Mouse (Mus musculus) kidney, postnatal 0 days (tissue): ENCODE data around the gene Pygm. TPM values are rescaled to one million over a fixed set of nuclear protein-coding genes. Genes with fewer than 3 reads are reported as not detected.
A peak's percentile ranks its signal among the peaks of the same experiment; 100 is the strongest.

ENCODE experiments used
- ATAC-seq: fragments of 200-750 bp; cut with Nextera tagmentation; replicated peaks from 2 replicates; pipeline ENCODE4 v1.8.0; 2017; ENCODE audit warnings: low read depth, moderate number of reproducible peaks, moderate TSS enrichment, moderate library complexity; ENCODE audit not compliant: low FRiP score
- DNase-seq: peaks from one replicate; pipeline ENCODE4 v3.0.0-alpha.2; 2016; ENCODE audit warnings: low spot score
- H3K27ac ChIP-seq: fragments of 300-500 bp; sonication (generic); 2 replicates; pipeline ENCODE4 v1.5.1; 2014; ENCODE audit warnings: mild to moderate bottlenecking
- H3K27me3 ChIP-seq: fragments of 300-500 bp; sonication (generic); 2 replicates; pipeline ENCODE4 v1.6.1; 2014; ENCODE audit warnings: low read length, mixed read lengths; ENCODE audit not compliant: insufficient read depth
- H3K36me3 ChIP-seq: fragments of 300-500 bp; sonication (generic); 2 replicates; pipeline ENCODE4 v1.6.1; 2014; ENCODE audit warnings: low read length, mixed read lengths; ENCODE audit not compliant: insufficient read depth
- H3K4me1 ChIP-seq: fragments of 300-500 bp; sonication (generic); replicated peaks from 2 replicates; pipeline ENCODE4 v1.6.1; 2014; ENCODE audit warnings: antibody characterized with exemption, low read length, mixed read lengths; ENCODE audit not compliant: insufficient read depth
- H3K4me2 ChIP-seq: fragments of 300-500 bp; sonication (generic); 2 replicates; pipeline ENCODE4 v1.6.1; 2014; ENCODE audit warnings: mild to moderate bottlenecking, low read length, moderate library complexity, mixed read lengths
- H3K4me3 ChIP-seq: fragments of 300-500 bp; sonication (generic); replicated peaks from 2 replicates; pipeline ENCODE4 v1.5.1; 2014; ENCODE audit warnings: low read depth, low read length
- H3K9ac ChIP-seq: fragments of 300-500 bp; sonication (generic); 2 replicates; pipeline ENCODE4 v1.6.1; 2014; ENCODE audit warnings: low read depth, low read length
- H3K9me3 ChIP-seq: fragments of 300-500 bp; sonication (generic); replicated peaks from 2 replicates; pipeline ENCODE4 v1.6.1; 2016; ENCODE audit warnings: low read length, inconsistent platforms, mixed read lengths
- CTCF ChIP-seq: IDR thresholded peaks from 2 replicates; pipeline ENCODE4 v1.5.1; 2016; ENCODE audit warnings: antibody characterized with exemption, low read depth, mild to moderate bottlenecking, moderate library complexity
- WGBS: fragments of 180-500 bp; shearing (Covaris S2); extraction: QIAGEN DNeasy Blood & Tissue Kit; methylation state at CpG from one replicate; pipeline ENCODE4 v1.1.7; 2014; 5-methylcytosine and 5-hydroxymethylcytosine counted together
- polyA plus RNA-seq: library from polyadenylated mRNA; unstranded; fragments of >200 nt; fragmentation: Nextera tagmentation; extraction: Ambion mirVana; gene quantifications from 2 replicates; pipeline ENCODE4 v1.2.1, GENCODE M21; 2015

The Pygm gene
- polyA plus RNA-seq, 1 experiment from 2014 or later, result 24.5 TPM

- Histone ChIP-seq H3K4me3 (no peak overlapping the region), H3K9ac (no peak overlapping the region), H3K27me3 (no peaks in the 10 kb centered on the region), H3K4me1 (peaks cover 35% of the 10 kb centered on the region), H3K9me3 (no peaks in the 10 kb centered on the region), H3K36me3 (peaks cover 13% of the 10 kb centered on the region), H3K4me2 (no peak overlapping the region), H3K27ac (no peak overlapping the region)
- ATAC-seq (no peak), DNase-seq (no peak)
- WGBS, result 94% methylated on average over 5 of the region's 5 CpGs
- no peak for TF ChIP-seq CTCF
These were observed 3.0 kb upstream of the Pygm start for GRCm38 (mm10) chr19:6381238-6381637.

- Histone ChIP-seq H3K27me3 (no peaks in the 10 kb centered on the region), H3K27ac (no peak overlapping the region), H3K36me3 (peaks cover 1% of the 10 kb centered on the region; the same call in 1 of the 2 replicates), H3K9me3 (no peaks in the 10 kb centered on the region), H3K4me1 (peaks cover 36% of the 10 kb centered on the region), H3K9ac (no peak overlapping the region), H3K4me2 (no peak overlapping the region), H3K4me3 (no peak overlapping the region)
- DNase-seq (no peak), ATAC-seq (no peak)
- WGBS, result 69% methylated on average over 4 of the region's 4 CpGs
- TF ChIP-seq CTCF, result no peak
These were observed 1.8 kb upstream of the Pygm start for GRCm38 (mm10) chr19:6382323-6382924.

- Histone ChIP-seq H3K27me3 (no peaks in the 10 kb centered on the region), H3K9ac (no peak overlapping the region), H3K4me2 (no peak overlapping the region), H3K36me3 (no peaks in the 10 kb centered on the region), H3K9me3 (no peaks in the 10 kb centered on the region), H3K27ac (peak overlapping the region; percentile 77), H3K4me1 (peaks cover 36% of the 10 kb centered on the region), H3K4me3 (no peak overlapping the region)
- DNase-seq, result no peak
- WGBS, result 25% methylated on average over 5 of the region's 5 CpGs
- TF ChIP-seq CTCF, result no peak
- no peak for ATAC-seq
These were observed 729 bp upstream of the Pygm start for GRCm38 (mm10) chr19:6383470-6383869.

DNA sequence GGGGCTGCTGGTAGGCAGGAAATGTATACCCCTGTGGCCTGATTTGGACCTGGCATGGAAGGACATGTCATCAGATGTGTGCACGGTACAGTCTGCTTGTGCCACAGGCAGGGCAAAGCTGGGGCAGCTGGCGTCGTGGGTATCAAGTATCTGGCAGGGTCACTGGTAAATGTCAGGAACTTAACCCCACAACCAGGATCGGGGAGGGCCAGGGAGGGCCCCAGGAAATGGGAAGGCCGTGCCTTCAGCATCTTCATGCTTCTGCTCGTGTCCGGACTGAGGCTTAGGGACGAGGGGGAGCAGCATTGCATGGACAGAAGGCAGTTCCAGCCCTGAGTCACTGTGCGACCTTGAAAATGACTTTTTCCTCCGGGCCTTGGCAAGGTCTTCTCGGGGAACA is 755 bp downstream of the Pygm start:
- Histone ChIP-seq H3K9me3 (no peaks in the 10 kb centered on the region), H3K27ac (peak overlapping the region; percentile 77; the same call in 1 of the 2 replicates), H3K9ac (0 out of 2 replicates have a peak overlapping the region, but pooled peaks have one; percentile 27), H3K4me2 (peak overlapping the region; percentile 44), H3K27me3 (no peaks in the 10 kb centered on the region), H3K4me1 (peaks cover 39% of the 10 kb centered on the region), H3K36me3 (no peaks in the 10 kb centered on the region), H3K4me3 (no peak overlapping the region; the same call in 1 of the 2 replicates)
- ATAC-seq (no peak), DNase-seq (no peak)
- WGBS, result 47% methylated on average over 11 of the region's 11 CpGs
- TF ChIP-seq CTCF, result no peak

- no peak overlapping the region for H3K9ac ChIP-seq
- no peaks in the 10 kb centered on the region for H3K36me3 ChIP-seq
- peak overlapping the region; percentile 44; the same call in 1 of the 2 replicates for H3K4me2 ChIP-seq
- H3K27me3 ChIP-seq, result no peaks in the 10 kb centered on the region
- TF ChIP-seq CTCF, result no peak
- no peak overlapping the region for H3K27ac ChIP-seq
- H3K4me3 ChIP-seq, result no peak overlapping the region
- H3K4me1 ChIP-seq, result peaks cover 39% of the 10 kb centered on the region
- no peaks in the 10 kb centered on the region for H3K9me3 ChIP-seq
- ATAC-seq (no peak), DNase-seq (no peak)
- WGBS, result 71% methylated on average over 5 of the region's 5 CpGs
These were observed 1.2 kb downstream of the Pygm start for GRCm38 (mm10) chr19:6385419-6385818.

DNA sequence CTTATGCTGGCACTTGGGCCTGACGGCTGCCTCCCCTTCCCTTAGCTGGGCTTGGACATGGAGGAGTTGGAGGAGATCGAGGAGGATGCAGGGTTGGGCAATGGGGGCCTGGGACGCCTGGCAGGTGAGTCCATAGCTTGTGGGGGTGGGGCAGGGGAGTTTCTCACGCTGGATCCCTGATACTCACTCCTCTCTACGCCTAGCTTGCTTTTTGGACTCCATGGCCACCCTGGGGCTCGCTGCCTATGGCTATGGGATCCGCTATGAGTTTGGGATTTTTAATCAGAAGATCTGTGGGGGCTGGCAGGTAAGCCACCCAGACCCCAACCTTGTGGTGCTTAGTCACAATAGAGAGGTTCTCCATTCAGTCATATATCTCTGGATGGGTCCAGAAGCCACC is 1.6 kb downstream of the Pygm start:
- no peak overlapping the region for H3K4me3 ChIP-seq
- no peaks in the 10 kb centered on the region for H3K36me3 ChIP-seq
- H3K4me1 ChIP-seq, result peaks cover 39% of the 10 kb centered on the region
- DNase-seq (no peak), ATAC-seq (no peak)
- WGBS, result 75% methylated on average over 7 of the region's 7 CpGs
- H3K9me3 ChIP-seq, result no peaks in the 10 kb centered on the region
- no peak overlapping the region for H3K27ac ChIP-seq
- H3K4me2 ChIP-seq, result peak overlapping the region; percentile 44; the same call in 1 of the 2 replicates
- H3K9ac ChIP-seq, result no peak overlapping the region
- H3K27me3 ChIP-seq, result no peaks in the 10 kb centered on the region
- no peak for TF ChIP-seq CTCF

- Histone ChIP-seq H3K27ac (no peak overlapping the region), H3K36me3 (no peaks in the 10 kb centered on the region), H3K4me2 (no peak overlapping the region), H3K27me3 (no peaks in the 10 kb centered on the region), H3K4me1 (peaks cover 39% of the 10 kb centered on the region), H3K9ac (no peak overlapping the region), H3K4me3 (no peak overlapping the region), H3K9me3 (no peaks in the 10 kb centered on the region)
- ATAC-seq (no peak), DNase-seq (no peak)
- 63% methylated on average over 9 of the region's 9 CpGs for WGBS
- no peak for TF ChIP-seq CTCF
These were observed 2.0 kb downstream of the Pygm start for GRCm38 (mm10) chr19:6386234-6386633.
